Mouse (Mus musculus): Measurements from ENCODE around the gene Dnajc22.

- TF ChIP-seq CTCF (IDR thresholded peaks at IDR 0.05; ENCODE audit: insufficient read depth, low read length) (no peak), POLR2A (IDR thresholded peaks at IDR 0.05; ENCODE audit: borderline replicate concordance, extremely low read depth, low read depth, low read length) (no peak)
These were observed 21.5 kb downstream of the Dnajc22 start for GRCm38 (mm10) chr15:99114312-99115064.

Measured in lung, adult 2 months (tissue).